Mouse (Mus musculus) frontal cortex, postnatal 10 days (tissue): ENCODE results near the gene Bcl6b.

ENCODE experiments used
- DNase-seq, 2 experiments: peaks; one replicate each; pipeline ENCODE4 v3.0.0; 2022; ENCODE audit warnings: low spot score in 2 of 2, mixed read lengths in 1 of 2

Bcl6b gene

DNA sequence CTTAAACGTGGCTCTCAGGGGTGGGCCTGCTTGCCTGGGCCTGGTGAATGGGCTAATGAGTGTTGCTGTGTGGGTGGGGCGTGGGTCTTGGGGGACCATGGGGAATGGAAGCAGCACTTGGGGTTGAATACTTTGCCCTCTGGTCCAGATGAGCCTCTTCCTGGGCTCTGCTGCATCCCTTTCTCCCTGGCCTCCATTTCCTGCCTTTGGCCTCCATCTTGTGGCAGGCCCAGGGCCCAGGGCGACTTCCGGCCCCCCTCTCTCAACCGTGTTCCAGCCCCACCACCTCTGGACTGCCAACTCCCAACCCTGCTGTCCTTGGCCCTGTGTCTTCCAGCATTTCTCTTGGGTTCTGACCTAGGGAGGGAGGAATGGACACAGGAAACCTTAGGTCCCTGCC, 4.4 kb upstream of the Bcl6b start:
- DNase-seq, result no peak

DNA sequence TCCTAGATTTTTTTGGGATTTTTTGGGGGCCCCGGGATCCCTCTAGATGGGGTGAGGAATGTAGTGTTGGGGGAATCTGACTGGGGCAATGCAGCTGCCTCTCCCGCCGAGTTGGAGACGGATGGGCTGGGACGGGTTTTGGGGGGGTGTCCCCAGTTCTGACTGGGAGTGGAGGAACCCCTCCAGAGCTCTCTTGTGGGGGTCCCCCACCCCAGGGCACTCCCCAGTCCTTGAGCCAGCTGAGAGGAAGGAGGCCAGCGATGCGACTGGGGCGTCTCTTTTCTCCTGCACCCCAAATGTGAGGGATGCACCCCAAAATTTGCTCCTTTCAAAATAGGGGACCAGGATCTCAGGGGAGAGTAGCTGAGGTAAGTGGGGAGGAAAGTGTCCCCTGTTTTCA, 3.4 kb upstream of the Bcl6b start:
- no peak for DNase-seq

DNA sequence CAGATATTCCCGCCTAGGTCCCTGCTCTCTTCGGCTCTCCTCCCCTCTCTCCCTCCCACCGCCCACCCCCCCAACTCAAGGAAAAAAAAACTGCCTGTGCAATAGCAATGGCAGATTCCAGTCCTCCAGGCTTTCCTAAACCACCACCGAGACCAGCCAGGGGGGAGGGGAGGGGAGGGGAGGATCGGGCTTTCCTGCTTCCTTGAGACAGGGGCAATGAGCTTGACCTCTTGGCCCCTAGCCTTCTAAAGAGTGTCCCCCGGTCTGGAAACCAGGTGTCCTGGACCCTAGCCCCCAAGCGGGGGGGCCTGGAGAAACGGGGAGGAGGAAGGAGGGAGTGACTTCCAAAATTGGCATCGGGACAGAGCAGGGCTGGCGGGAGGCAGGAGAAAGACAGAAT, 2.9 kb upstream of the Bcl6b start:
- DNase-seq, result peak in 1 of 2 experiments; percentile 47

DNA sequence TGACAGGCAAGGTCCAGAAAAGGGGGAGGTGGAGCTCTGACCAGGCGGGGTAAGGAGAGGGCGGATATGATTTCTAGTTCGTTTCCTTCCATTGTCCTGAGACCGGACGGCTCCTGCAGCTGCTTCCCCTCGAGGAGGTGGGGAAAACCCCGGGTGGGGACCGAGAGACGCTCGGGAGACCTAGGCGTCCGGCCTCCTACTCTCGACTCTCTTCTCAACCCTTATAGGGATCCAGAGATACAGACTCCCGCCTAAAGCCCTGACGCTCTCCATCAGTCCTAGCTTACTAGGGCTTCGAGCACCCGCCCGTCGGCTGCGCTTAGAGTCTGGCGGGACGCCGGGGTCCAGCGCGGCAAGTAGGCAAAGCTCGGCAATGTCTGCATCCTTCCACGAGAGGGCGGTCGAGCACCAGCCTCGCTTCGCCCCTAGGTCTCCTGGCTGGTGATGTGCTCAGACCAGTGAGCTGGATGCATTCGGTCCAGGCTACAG, 685 bp upstream of the Bcl6b start:
- peak in 1 of 2 experiments; percentile 81 for DNase-seq

DNA sequence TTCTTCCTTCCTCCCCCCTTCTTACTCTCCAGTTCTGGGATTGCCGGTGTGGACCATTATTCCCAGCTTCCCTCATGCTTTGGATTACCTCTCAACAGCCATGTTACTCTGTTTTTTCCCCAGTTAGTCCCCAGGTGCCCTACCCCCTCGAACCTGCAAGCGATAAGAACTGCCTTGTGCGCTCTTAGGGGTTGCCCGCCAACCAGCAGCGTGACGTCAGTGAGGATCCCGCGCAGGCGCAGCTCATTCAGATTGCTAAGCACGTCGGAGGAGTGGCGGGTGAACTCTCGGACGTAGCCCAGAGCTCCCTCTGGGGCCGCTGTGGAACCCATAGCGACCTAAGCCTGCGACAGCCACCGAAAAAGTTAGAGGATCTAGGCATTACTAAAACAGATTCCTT, 770 bp downstream of the Bcl6b start:
- peak in 1 of 2 experiments; percentile 80 for DNase-seq

DNA sequence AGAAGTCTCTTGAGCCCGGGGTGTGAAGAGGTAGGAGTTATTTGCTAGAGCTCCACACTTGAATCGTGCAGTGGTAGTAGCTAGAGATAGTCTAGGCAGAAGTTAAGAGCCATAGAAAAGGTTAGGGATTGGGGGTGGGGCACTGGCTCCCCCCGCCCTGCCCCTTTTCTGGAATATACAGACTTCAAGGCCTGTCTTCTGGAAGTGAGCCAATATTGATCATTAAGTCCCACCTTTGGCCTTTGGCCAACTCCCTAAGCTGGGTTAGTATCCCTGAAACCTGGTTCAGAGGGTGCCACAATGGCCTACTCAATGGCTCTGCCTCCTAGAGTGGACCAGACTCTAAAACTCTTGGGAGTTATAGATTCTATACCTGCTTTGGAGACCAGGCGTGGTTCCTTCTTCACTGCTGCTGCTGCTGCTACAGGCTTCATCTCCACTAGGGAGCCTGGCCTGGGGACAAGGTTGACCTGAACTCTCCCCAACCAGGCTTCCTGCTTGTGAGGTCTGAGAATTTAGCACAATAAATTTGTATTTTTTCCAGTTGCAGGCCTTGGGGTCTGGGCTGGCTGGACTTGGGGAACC, 1.8 kb downstream of the Bcl6b start:
- no peak for DNase-seq

DNA sequence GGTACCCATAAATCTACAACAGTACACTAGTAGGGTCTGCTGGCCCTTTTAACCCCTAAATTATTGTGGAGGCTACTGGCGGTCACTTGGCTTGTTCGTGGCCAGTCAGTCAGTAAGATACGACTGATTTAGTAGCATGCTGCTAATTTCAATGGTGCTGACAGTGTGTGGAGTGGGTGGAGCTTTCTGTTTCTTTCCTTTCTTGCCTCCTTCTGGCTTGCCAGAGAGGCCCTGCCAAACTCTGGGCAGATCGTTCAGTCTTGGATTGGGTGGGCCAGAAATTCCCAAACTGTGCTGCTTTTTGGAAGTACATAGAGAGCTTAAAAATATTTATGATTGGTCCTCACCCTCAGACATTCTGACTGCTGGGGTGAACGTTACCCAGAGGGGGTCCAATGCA, 2.5 kb downstream of the Bcl6b start:
- peak in 1 of 2 experiments; percentile 26 for DNase-seq

DNA sequence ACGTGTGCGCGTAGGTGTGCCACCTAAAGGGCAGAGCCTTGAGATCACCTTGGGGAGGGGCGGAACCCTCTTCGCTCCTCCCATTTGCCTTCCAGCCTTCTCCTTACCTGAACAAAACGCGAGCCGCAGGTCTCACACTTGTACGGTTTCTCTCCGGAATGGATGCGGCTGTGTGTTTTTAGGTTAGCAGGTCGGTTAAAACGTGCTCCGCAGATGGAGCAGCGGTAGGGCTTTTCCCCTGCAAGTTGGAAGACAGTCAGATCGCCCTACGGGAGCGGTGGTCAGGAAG, 3.1 kb downstream of the Bcl6b start:
- peak in 1 of 2 experiments; percentile 15 for DNase-seq

DNA sequence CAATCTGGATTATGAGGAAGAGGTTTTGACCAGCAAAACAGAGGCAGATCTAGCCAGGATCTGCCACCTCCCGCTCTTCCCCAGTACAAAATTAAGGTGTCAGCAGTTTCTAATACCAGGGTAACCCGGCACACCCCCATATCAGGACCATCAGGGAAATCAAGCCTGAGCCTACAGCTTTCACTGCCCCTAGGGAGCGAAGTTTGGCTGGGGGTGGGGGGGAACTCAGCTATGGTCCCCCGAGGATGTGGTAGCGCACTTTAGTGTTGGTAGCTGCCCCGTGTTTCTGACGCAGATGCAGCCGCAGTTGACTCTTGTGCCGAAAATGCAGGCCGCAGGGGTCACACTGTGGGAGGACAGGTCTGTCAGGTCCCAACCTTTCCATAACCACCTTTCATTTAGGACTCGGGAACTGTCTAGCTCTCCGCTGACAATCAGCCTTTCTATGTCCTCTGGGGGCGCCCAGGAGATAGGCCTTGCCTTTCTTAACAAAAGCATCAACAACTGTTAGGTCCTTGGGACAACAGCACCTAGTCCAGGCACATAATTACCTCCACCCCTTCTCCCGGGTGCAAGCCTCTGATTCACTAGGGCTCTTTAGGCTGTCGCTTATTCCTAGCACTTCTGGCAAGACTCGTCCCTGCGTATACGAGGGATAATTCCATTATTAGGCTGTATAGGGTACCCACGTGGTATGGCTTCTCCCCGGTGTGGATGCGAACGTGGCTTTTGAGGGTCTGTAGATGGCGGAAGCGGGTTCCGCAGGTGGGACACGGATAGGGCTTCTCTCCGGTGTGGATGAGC, 3.6 kb downstream of the Bcl6b start:
- peak in 1 of 2 experiments; percentile 10 for DNase-seq

DNA sequence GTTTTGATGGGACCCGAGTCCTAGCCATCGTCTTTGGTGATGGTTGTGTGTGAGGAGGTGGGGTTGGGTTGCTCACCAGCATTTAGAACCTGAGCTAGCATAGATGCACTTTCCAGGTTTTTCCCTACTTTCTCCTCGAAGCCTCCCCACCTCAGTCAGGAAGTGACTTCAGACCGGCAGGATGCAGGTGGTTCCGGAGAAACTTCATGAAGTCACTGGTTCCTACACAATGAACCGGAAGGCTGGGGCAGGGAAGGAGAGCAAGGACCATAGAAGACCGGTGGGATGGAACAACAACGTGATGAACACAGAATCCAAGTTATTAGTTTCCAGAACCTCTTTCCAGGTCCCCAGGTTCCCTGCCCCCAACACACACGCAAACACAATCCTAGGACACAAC, 5.9 kb downstream of the Bcl6b start:
- DNase-seq, result no peak

DNA sequence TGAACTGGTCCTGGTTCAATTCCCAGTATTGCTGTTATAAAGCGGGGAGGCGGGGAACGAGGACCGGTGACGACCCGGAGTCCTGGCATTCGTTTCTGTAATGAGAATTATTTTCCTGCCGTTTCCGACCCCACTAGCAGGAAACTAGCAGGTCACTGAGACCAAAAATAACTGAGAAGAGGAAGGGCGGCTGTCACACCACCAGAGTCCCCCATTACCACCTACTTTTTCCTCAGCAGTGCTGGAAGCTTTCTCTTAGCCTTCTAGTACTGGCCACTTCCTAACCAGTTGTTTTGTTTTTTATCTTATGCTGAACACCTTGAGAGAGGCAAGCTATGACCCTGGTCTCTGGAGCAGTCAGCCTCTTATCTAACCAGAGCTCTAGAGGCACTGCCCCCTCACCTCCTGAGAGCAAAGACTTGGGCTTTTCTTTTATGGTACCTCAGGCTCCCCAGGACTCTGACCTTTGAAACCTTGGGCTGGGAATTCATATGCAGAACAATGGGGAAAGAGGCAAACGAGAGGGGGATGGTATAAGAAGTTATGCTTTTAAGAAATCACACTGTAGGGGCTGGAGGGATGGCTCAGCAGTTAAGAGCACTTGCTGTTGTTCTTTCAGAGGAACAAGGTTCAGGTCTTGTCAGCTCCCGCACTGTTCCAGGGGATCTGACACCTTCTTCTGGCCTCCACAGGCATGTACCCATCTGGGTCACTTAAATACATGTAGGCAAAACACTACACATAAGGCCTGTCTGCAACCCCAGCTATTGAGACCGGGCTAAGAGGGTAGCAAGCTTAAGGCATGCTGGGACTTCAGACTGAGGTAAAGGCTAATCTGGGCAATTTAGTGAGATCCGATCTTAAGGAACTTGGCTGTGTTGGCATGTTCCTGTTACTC, 7.7 kb downstream of the Bcl6b start:
- peak in 1 of 2 experiments; percentile 16 for DNase-seq

DNA sequence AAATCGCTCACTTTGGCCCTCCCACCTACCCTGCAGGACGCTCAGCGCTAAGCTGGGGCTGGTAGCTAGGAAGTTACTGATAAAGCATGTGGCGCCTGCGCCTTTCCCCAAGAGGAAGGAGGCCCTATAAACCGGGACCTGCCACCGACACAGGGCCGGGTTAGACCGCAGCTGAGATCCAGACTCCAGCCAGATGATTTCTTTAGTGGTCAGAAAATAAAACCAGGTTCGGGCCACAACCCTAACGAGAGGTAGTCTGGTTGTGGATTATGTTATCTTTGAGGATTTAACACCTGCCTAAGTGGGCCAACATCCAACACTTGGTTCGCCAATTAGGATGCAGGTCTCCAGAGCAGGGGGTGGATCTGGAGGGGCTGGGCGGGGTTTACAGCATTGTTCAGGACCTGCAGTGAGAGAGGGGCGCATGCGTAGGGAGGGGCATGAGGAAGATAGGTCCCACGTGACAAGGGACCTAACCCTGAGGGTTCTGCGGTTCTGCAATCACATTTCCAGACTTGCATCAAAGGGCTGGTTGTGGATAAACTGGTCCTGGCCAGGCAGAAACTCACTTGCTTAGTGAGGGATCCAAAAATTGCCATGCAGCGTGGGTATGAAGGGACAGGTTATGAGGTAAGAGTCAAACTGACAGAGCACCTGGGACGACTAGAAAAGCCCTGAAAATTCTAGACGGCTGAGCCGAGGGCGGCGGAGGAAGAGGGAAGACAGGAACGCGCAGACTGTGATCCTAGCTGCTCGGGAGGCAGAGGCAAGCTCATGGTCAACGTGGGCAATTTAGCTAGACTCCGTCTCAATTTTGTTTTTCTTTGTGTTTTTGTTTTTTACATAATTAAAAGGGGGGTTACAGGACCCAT, 8.6 kb downstream of the Bcl6b start, which contains the start of gene Slc16a13:
Gene Slc16a13, minus strand, starts transcription at position 334 of the 872 bp plus-strand sequence.
- peak; percentile 94 to 95 for DNase-seq

DNA sequence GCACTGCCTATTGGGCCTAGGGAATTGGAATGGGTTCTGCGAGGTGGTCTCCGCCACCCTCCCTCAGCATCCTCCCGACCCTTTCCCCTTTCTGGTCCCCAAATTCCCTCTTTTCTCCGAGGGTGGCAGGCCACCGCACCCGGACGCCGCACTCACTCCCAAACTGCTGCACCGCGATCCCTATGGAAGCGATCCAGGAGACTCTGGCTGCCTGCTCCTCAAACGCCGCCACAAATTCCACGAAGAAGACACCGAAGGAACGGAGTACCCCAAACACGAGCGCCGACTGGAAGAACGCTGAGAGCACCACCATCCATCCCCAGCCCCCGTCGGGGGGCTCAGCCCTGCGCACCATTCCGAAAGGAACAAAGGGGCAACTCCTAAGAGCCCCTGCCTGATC, 9.3 kb downstream of the Bcl6b start:
- peak in 1 of 2 experiments; percentile 44 for DNase-seq

DNA sequence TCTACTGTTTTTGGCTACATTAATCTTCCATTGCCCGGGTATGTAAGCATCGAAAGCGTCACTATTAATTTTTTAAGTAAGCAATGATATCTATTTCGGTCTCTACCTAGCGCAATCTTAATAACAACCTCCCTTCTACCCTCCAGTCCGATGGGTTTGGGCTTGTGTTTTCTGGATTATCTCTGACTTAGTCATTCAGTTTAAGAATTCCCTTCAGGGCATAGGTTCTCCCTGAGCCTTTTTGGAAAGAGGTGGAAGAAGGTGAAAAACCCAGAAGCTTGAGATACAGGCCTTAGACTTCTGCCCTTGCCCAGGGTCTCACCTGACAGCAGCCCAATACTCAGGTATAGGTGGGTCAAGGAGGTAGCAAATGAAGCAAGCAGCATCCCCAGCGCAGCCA, 9.7 kb downstream of the Bcl6b start:
- no peak for DNase-seq

DNA sequence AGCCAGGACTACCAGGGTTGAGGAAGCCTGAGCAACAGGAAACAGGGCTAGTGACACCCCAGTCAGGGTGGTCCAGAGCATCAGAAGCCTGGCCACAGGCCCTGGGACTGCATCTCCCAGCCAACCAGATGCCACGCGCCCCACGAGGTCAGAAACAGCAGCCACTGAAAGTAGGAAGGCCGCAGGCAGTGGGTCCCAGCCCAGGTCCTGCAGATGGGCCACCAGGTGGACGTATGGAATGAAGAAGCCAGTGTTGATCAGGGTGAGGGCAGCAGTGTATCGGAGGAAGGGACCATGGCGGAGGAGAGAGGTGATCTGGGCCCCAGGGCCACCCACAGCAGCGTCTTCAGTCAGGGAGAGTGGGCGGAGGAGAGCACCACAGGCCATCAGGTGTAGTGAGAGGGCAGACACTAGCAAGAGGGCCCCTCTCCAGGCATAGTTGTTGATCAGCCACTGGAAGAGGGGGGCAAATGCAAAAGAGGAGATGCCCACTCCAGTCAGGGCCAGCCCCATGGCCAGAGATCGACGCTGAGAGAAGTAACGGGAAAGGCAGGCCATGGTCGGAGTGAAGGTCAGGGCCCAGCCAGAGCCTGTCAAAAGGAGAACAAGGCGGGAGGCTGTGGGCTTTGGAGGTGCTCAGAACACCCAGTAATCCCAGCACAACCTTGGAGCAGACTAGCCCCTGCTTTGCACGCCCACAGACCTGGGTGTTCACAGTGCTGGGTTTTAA, 10.7 kb downstream of the Bcl6b start:
- DNase-seq, result peak in 1 of 2 experiments; percentile 7

DNA sequence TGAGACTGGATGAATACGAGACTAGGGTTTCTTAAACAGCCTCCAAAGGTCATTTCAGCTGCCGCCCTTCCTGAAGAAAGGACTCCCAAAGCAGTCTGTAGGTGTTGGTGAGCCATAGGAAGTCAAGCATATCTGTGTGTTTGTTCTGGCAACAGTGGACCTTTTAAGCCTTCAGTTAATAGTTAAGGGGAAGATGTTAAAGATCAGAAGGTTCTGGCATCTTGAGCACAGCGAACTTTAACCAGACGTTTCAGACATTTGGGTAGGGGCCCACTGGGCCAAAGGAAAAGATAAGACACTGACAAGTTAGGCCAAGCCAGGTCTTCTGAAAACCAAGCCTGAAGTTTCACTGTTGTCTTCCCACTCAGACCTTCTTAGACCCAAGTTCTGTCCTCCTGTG, 11.6 kb downstream of the Bcl6b start:
- no peak for DNase-seq

DNA sequence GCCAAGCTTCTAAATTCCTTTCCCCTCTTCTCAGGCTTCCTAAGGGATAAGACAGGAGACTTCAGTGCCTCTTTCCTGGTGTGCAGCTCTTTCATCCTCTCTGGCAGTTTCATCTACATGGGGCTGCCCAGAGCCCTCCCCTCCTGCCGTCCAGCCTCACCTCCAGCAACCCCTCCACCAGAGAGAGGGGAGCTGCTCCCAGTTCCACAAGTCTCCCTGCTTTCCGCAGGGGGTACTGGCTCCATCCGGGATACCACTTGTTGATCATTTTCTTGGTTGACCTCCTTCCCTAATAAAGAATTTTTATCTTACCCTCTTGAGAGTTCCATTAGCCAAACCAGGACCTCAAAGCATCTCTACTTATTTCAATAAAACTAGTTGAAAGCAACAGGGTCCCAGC, 13.5 kb downstream of the Bcl6b start:
- DNase-seq, result no peak

DNA sequence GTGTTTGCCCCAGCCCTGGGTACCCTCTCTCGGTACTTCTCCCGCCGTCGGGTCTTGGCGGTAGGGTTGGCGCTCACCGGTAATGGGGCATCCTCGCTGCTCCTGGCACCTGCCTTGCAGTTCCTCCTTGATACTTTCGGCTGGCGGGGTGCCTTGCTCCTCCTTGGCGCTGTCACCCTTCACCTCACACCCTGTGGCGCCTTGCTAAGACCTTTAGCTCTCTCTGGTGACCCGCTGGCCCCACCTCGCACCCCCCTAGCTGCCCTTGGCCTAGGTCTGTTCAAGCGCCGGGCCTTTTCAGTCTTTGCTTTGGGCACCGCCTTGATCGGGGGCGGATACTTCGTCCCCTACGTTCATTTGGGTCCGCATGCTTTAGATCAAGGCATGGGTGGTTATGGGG, 14.3 kb downstream of the Bcl6b start:
- DNase-seq, result peak in 1 of 2 experiments; percentile 21

DNA sequence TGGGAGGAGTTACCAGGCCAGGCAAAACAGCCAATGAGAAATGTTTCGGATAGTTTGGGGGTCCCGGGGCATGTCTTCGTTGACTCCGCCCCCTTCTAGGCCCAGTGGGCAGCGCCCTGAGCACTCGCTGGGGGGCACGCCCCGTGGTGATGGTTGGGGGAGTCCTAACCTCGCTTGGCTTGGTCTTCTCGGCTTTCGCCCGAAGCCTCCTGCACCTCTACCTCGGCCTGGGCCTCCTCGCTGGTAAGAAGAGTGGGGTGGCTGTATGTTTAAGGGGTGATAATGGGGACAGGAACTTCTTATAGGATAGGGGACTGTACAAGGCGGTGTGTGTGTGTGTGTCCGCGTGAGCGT, 14.8 kb downstream of the Bcl6b start:
- DNase-seq, result peak in 1 of 2 experiments; percentile 19

DNA sequence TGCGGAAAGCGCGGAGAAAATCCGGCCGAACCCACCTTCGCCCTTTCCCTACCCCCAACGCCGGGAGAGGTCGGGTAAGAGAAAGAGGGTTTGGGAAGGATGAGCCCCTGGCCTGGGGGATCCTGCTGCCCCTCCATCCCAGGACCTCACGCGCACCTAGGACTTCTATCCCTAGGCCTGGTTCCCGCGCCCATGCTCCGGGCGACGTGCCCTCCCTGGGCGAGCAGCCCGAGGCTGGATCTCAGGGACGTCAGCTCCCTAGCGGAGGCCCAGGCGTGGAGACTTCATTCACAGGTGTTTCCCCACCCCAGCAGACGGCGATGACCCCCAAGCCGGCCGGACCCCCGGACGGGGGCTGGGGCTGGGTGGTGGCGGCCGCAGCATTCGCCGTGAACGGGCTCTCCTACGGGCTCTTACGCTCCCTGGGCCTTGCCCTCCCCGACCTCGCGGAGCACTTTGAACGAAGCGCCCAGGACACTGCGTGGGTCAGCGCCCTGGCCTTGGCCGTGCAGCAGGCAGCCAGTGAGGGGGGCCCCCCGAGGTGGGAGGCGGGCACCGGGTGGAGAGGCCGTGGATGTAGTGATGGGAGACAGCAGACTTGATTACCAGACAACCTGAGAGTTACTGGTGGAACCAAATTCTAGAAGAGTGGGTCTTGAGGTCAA, 15.3 kb downstream of the Bcl6b start:
- peak; percentile 36 to 42 for DNase-seq
